Mouse (Mus musculus) testis, postnatal 14 days (tissue): ENCODE results near the gene Fam193a.

Experiments
- DNase-seq: peaks from one replicate; pipeline ENCODE4 v3.0.0; 2021; ENCODE audit warnings: low spot score

Gene Fam193a

GRCm38 (mm10) chr5:34381700-34382099 is 12.0 kb downstream of the Fam193a start:
- no peak for DNase-seq

- DNase-seq, result no peak
Observed at GRCm38 (mm10) chr5:34385616-34386015, 15.9 kb downstream of the Fam193a start.

- no peak for DNase-seq
Observed at GRCm38 (mm10) chr5:34386744-34387143, 17.0 kb downstream of the Fam193a start.

- DNase-seq, result no peak
Observed at GRCm38 (mm10) chr5:34393251-34393650, 23.5 kb downstream of the Fam193a start.

GRCm38 (mm10) chr5:34395347-34395746 is 25.6 kb downstream of the Fam193a start:
- no peak for DNase-seq

- DNase-seq, result no peak
Observed at GRCm38 (mm10) chr5:34395850-34396540, 26.3 kb downstream of the Fam193a start.

- no peak for DNase-seq
Observed at GRCm38 (mm10) chr5:34397866-34398265, 28.1 kb downstream of the Fam193a start.

GRCm38 (mm10) chr5:34398326-34398725 is 28.6 kb downstream of the Fam193a start:
- no peak for DNase-seq

GRCm38 (mm10) chr5:34407366-34407918 is 37.7 kb downstream of the Fam193a start:
- DNase-seq, result no peak

- no peak for DNase-seq
Observed at GRCm38 (mm10) chr5:34409002-34409401, 39.3 kb downstream of the Fam193a start.

- no peak for DNase-seq
Observed at GRCm38 (mm10) chr5:34410819-34411218, 41.1 kb downstream of the Fam193a start.

GRCm38 (mm10) chr5:34413921-34414320 is 44.2 kb downstream of the Fam193a start:
- DNase-seq, result no peak

GRCm38 (mm10) chr5:34417251-34418008 is 47.7 kb downstream of the Fam193a start:
- DNase-seq, result no peak

GRCm38 (mm10) chr5:34419188-34419587 is 49.5 kb downstream of the Fam193a start:
- DNase-seq, result no peak

- DNase-seq, result no peak
Observed at GRCm38 (mm10) chr5:34430776-34431175, 61.0 kb downstream of the Fam193a start.

- no peak for DNase-seq
Observed at GRCm38 (mm10) chr5:34433786-34434185, 64.1 kb downstream of the Fam193a start.

GRCm38 (mm10) chr5:34434241-34434640 is 64.5 kb downstream of the Fam193a start:
- DNase-seq, result no peak

GRCm38 (mm10) chr5:34438052-34438451 is 68.3 kb downstream of the Fam193a start:
- no peak for DNase-seq

- DNase-seq, result no peak
Observed at GRCm38 (mm10) chr5:34438659-34439058, 68.9 kb downstream of the Fam193a start.

GRCm38 (mm10) chr5:34439768-34440167 is 70.0 kb downstream of the Fam193a start:
- DNase-seq, result no peak

- no peak for DNase-seq
Observed at GRCm38 (mm10) chr5:34441797-34442196, 72.1 kb downstream of the Fam193a start.

- no peak for DNase-seq
Observed at GRCm38 (mm10) chr5:34446207-34446606, 76.5 kb downstream of the Fam193a start.

GRCm38 (mm10) chr5:34458994-34459393 is 89.3 kb downstream of the Fam193a start:
- no peak for DNase-seq
